Mouse (Mus musculus) stomach, postnatal 0 days (tissue): ENCODE data around the gene Chrd. TPM values are rescaled to one million over a fixed set of nuclear protein-coding genes. Genes with fewer than 3 reads are reported as not detected.

Source experiments
- ATAC-seq: fragments of 200-750 bp; cut with Nextera tagmentation; 2 replicates; pipeline ENCODE4 v1.8.0; 2017; ENCODE audit not compliant: low FRiP score, low TSS enrichment
- DNase-seq: peaks from one replicate; pipeline ENCODE4 v3.0.0-alpha.2; 2016; ENCODE audit warnings: low spot score
- H3K27ac ChIP-seq: fragments of 300-500 bp; sonication (generic); replicated peaks from 2 replicates; pipeline ENCODE4 v1.5.1; 2014; ENCODE audit warnings: mild to moderate bottlenecking, control low read depth
- H3K27me3 ChIP-seq: fragments of 300-500 bp; sonication (generic); 2 replicates; pipeline ENCODE4 v1.6.1; 2014; ENCODE audit warnings: low read length; ENCODE audit not compliant: control insufficient read depth, insufficient read depth
- H3K36me3 ChIP-seq: fragments of 300-500 bp; sonication (generic); 2 replicates; pipeline ENCODE4 v1.6.1; 2014; ENCODE audit warnings: low read length, mixed read lengths; ENCODE audit not compliant: control insufficient read depth, insufficient read depth
- H3K4me1 ChIP-seq: fragments of 300-500 bp; sonication (generic); replicated peaks from 2 replicates; pipeline ENCODE4 v1.6.1; 2014; ENCODE audit warnings: antibody characterized with exemption; ENCODE audit not compliant: control insufficient read depth, insufficient read depth
- H3K4me2 ChIP-seq: fragments of 300-500 bp; sonication (generic); replicated peaks from 2 replicates; pipeline ENCODE4 v1.6.1; 2014; ENCODE audit warnings: low read depth, mild to moderate bottlenecking, control low read depth, moderate library complexity
- H3K4me3 ChIP-seq: fragments of 300-500 bp; sonication (generic); 2 replicates; pipeline ENCODE4 v1.5.1; 2014; ENCODE audit warnings: low read depth, low read length, control low read depth
- H3K9ac ChIP-seq: fragments of 300-500 bp; sonication (generic); 2 replicates; pipeline ENCODE4 v1.6.1; 2014; ENCODE audit warnings: mild to moderate bottlenecking, low read length, control low read depth, mixed read lengths
- H3K9me3 ChIP-seq: fragments of 300-500 bp; sonication (generic); 2 replicates; pipeline ENCODE4 v1.6.1; 2016; ENCODE audit warnings: low read length; ENCODE audit not compliant: control insufficient read depth
- CTCF ChIP-seq: IDR thresholded peaks from 2 replicates; pipeline ENCODE4 v1.5.1; 2016; ENCODE audit warnings: antibody characterized with exemption, low read depth, mild to moderate bottlenecking, moderate library complexity
- EP300 ChIP-seq: optimal IDR thresholded peaks from 2 replicates; pipeline ENCODE3; 2016; ENCODE audit warnings: antibody characterized with exemption
- WGBS: fragments of 180-500 bp; shearing (Covaris S2); extraction: QIAGEN DNeasy Blood & Tissue Kit; methylation state at CpG from one replicate; pipeline ENCODE4 v1.1.7; 2014; 5-methylcytosine and 5-hydroxymethylcytosine counted together
- polyA plus RNA-seq: library from polyadenylated mRNA; unstranded; fragments of >200 nt; fragmentation: Nextera tagmentation; extraction: Ambion mirVana; gene quantifications from 2 replicates; pipeline ENCODE4 v1.2.1, GENCODE M21; 2015

Gene Chrd
- polyA plus RNA-seq, 1 experiment from 2014 or later = 2.9 TPM

DNA sequence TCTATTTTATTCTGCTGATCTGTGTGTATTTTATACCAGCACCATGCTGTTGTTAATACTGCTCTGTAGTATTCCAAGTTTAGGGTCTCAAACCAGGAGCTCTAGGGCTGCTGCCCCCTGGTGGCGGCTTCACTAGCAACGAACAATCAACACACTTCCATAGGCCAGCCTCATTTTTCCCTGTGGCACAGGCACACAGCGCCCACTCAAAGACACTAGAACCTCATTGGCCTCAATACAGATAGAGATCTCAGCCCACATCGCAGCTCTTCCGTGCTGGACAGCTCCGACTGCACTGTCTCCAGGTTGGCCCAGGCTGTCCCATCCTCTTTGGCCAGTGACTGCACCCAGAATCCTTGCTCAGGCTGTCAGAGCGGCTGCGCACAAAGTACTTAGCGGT lies 32.3 kb downstream of the Chrd start:
- DNase-seq = peak; percentile 46

DNA sequence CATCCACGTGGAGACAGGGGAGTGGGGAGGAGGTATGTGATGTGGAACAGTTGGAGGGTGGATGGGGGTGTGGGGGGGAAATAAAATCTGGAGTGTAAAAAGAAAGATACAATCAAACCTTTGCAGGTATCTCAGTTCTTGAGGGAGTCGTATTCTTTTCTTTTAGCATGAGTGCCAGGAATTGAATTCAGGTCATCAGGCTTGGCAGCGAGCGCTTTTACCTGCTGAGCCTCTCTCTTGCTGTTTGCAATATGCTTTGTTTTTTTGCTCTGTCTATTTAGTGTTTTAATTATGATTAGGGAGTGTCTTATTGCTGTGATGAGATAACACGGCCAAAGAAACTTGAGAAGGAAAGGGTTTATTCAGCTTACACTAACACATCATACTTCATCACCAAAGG lies 42.1 kb downstream of the Chrd start:
- H3K36me3 ChIP-seq = no peaks in the 10 kb centered on the region
- H3K27me3 ChIP-seq = no peaks in the 10 kb centered on the region
- H3K4me3 ChIP-seq = no peak overlapping the region
- no peak overlapping the region for H3K4me2 ChIP-seq
- no peaks in the 10 kb centered on the region for H3K4me1 ChIP-seq
- TF ChIP-seq CTCF (no peak), EP300 (no peak)
- no peak overlapping the region for H3K27ac ChIP-seq
- H3K9me3 ChIP-seq = no peaks in the 10 kb centered on the region
- no peak overlapping the region for H3K9ac ChIP-seq
- ATAC-seq = no peak
- WGBS = 62% methylated on average over 5 of the region's 5 CpGs
- DNase-seq = no peak

More for the DNA sequence above, 32.3 kb downstream of the Chrd start:
- no peak overlapping the region for H3K27ac ChIP-seq
- no peak overlapping the region for H3K4me2 ChIP-seq
- H3K4me3 ChIP-seq = no peak overlapping the region
- no peak overlapping the region for H3K9ac ChIP-seq
- no peaks in the 10 kb centered on the region for H3K27me3 ChIP-seq
- WGBS = 51% methylated on average over 9 of the region's 9 CpGs
- no peaks in the 10 kb centered on the region for H3K9me3 ChIP-seq
- TF ChIP-seq CTCF (peak; percentile 71), EP300 (no peak)
- no peaks in the 10 kb centered on the region for H3K4me1 ChIP-seq
- no peaks in the 10 kb centered on the region for H3K36me3 ChIP-seq
- 0 out of 2 replicates have a peak, but pooled peaks have one; percentile 29 for ATAC-seq

DNA sequence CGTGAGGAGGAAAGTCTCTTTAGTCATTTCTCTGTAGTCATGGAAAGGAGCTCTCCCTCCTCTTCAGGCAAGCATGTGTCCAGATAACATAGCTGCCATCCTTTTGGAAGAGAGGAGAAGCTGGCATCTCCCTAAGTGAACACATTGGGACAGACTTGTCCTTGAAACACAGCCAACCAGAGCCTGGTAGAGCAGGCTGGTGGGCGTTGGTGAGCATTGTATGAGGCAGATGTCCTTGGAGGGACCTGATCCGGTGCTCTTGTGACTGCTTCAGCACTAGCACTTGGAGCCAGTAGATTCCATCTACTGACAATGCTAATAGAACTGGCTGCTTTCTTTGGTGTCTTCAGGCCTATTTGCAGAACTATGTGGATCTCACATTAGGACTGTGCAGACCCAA lies 46.9 kb downstream of the Chrd start:
- Histone ChIP-seq H3K9me3 (no peaks in the 10 kb centered on the region), H3K27me3 (no peaks in the 10 kb centered on the region), H3K27ac (no peak overlapping the region), H3K36me3 (no peaks in the 10 kb centered on the region), H3K4me2 (no peak overlapping the region), H3K4me3 (no peak overlapping the region), H3K4me1 (no peaks in the 10 kb centered on the region), H3K9ac (no peak overlapping the region)
- ATAC-seq (no peak), DNase-seq (no peak)
- TF ChIP-seq EP300 (no peak), CTCF (no peak)
- WGBS = 70% methylated on average over 3 of the region's 3 CpGs

DNA sequence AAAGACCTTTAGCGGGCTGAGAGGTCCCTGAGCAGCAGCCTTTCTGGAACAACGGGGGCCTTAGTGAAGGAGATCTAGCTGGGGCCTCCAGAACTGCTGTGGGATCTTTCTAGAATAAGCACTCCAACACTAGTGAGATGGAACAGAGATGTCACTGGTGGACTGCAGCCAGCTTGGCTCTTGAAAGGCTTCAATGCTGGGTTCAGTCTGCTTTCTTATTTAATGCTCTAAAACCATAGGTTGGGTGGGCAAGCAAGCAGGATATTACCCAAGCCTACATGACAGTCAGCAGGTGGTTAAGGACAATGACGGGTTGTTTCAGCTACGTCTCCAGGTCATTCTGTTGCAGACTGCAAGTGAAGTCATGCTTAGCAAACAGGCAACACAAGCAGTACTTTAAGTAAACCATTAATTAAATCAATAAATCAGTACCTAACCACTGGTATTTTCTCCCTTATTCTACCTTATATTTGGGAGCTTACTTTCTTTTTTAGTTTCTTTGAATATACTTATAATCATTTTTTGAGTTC lies 48.2 kb downstream of the Chrd start:
- no peak overlapping the region for H3K4me3 ChIP-seq
- H3K27me3 ChIP-seq = no peaks in the 10 kb centered on the region
- H3K4me1 ChIP-seq = no peaks in the 10 kb centered on the region
- ATAC-seq (no peak), DNase-seq (no peak)
- no peak overlapping the region for H3K27ac ChIP-seq
- no peaks in the 10 kb centered on the region for H3K36me3 ChIP-seq
- H3K9me3 ChIP-seq = no peaks in the 10 kb centered on the region
- WGBS = 71% methylated on average over 4 of the region's 4 CpGs
- H3K4me2 ChIP-seq = no peak overlapping the region
- TF ChIP-seq CTCF (no peak), EP300 (no peak)
- H3K9ac ChIP-seq = no peak overlapping the region

- no peaks in the 10 kb centered on the region for H3K9me3 ChIP-seq
- no peak for ATAC-seq
- no peak overlapping the region for H3K27ac ChIP-seq
- no peak for DNase-seq
- TF ChIP-seq EP300 (no peak), CTCF (no peak)
- H3K27me3 ChIP-seq = no peaks in the 10 kb centered on the region
- H3K4me3 ChIP-seq = no peak overlapping the region
- H3K9ac ChIP-seq = no peak overlapping the region
- WGBS = 69% methylated on average over 2 of the region's 2 CpGs
- H3K4me2 ChIP-seq = no peak overlapping the region
- no peaks in the 10 kb centered on the region for H3K36me3 ChIP-seq
- H3K4me1 ChIP-seq = no peaks in the 10 kb centered on the region
These were observed 51.0 kb downstream of the Chrd start for GRCm38 (mm10) chr16:20783891-20784290.

DNA sequence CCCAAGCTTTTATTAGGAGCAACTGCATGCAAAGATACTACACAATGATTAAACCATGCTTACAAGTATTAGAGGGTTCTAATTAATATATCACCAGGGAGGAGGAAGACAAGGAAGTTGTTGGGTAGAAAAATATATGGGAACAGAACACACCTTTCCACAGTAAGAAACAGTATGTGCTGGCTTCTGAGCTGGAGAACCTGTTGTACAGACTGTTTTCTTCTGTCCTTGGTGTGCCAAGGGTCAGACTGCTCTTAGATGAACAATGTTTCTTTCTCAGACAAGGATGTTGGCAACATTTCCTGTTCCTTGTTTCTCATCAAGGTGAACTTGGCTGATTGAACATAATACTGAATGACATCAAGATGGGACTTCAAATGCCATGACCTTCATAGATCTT lies 51.8 kb downstream of the Chrd start:
- H3K27me3 ChIP-seq = no peaks in the 10 kb centered on the region
- DNase-seq (no peak), ATAC-seq (peak; percentile 87)
- no peaks in the 10 kb centered on the region for H3K36me3 ChIP-seq
- H3K9me3 ChIP-seq = no peaks in the 10 kb centered on the region
- TF ChIP-seq EP300 (peak; percentile 59), CTCF (no peak)
- no peak overlapping the region for H3K9ac ChIP-seq
- H3K4me1 ChIP-seq = no peaks in the 10 kb centered on the region
- 0 out of 2 replicates have a peak overlapping the region, but pooled peaks have one; percentile 58 for H3K27ac ChIP-seq
- H3K4me2 ChIP-seq = no peak overlapping the region
- no peak overlapping the region for H3K4me3 ChIP-seq
